Comparison of ENCODE assay signal across 8 mouse cellular contexts in genomic region chr14:25769626-25770306, GRCm38 (mm10). TPM values are rescaled to one million over a fixed set of nuclear protein-coding genes. Genes with fewer than 3 reads are reported as not detected.
DNase-seq lines count a peak whose midpoint lies in the region; ATAC-seq lines count a peak whose summit lies in the region.

No protein-coding gene starts in this region.

- no peaks in the 10 kb centered on the region for H3K9me3 ChIP-seq in lung, embryonic 16.5 days (ENCODE audit: control insufficient read depth, low read length)
- no peaks in the 10 kb centered on the region for H3K9me3 ChIP-seq in limb, embryonic 12.5 days

- H3K9ac ChIP-seq in lung, embryonic 16.5 days (ENCODE audit: low read length) = no peak overlapping the region
- no peak overlapping the region; the same call in 1 of the 2 replicates for H3K9ac ChIP-seq in limb, embryonic 12.5 days (replicated peaks)

- peak overlapping the region; percentile 63; the same call in 1 of the 2 replicates for H3K27ac ChIP-seq in lung, embryonic 16.5 days (ENCODE audit: low read length)
- H3K27ac ChIP-seq in limb, embryonic 12.5 days = peak overlapping the region; percentile 94

- peak overlapping the region; percentile 84 for H3K4me2 ChIP-seq in lung, embryonic 16.5 days (ENCODE audit: low read depth, low read length)
- H3K4me2 ChIP-seq in limb, embryonic 12.5 days = peak overlapping the region; percentile 92

- 26% methylated on average over 8 of the region's 8 CpGs for WGBS in lung, embryonic 16.5 days
- WGBS in limb, embryonic 12.5 days = 7% methylated on average over 7 of the region's 8 CpGs

- peak; percentile 18 for DNase-seq in CD4-positive, CD25-positive, alpha-beta regulatory T cell, adult 2 months (ENCODE audit: low read depth, low spot score)
- no peak for DNase-seq in lung, postnatal 10 days
- DNase-seq in retina, postnatal 7 days (ENCODE audit: low read depth, low spot score) = peak; percentile 36
- DNase-seq in left cerebral cortex, postnatal 10 days (ENCODE audit: extremely low spot score in 1 of 2, low spot score in 2 of 2) = no peak
- DNase-seq in ovary, postnatal 14 days (ENCODE audit: low spot score) = no peak

- no peaks in the 10 kb centered on the region for H3K27me3 ChIP-seq in lung, embryonic 16.5 days (ENCODE audit: control insufficient read depth, insufficient read depth, low read depth, low read length)
- H3K27me3 ChIP-seq in limb, embryonic 12.5 days = no peaks in the 10 kb centered on the region; the same call in 1 of the 2 replicates

- H3K36me3 ChIP-seq in lung, embryonic 16.5 days (ENCODE audit: control insufficient read depth, insufficient read depth, low read length) = no peaks in the 10 kb centered on the region
- H3K36me3 ChIP-seq in limb, embryonic 12.5 days = no peaks in the 10 kb centered on the region

- no peak overlapping the region for H3K4me3 ChIP-seq in lung, embryonic 16.5 days (ENCODE audit: low read length)
- H3K4me3 ChIP-seq in limb, embryonic 12.5 days (replicated peaks) = peak overlapping the region; percentile 79

- ATAC-seq in CD4-positive, CD25-positive, alpha-beta regulatory T cell, adult 4 months = no peak
- peak; percentile 3; the same call in 1 of the 2 replicates for ATAC-seq in lung, embryonic 16.5 days (ENCODE audit: low read depth)
- 0 out of 2 replicates have a peak, but pooled peaks have one; percentile 28 for ATAC-seq in limb, embryonic 12.5 days (ENCODE audit: insufficient number of reproducible peaks, insufficient read depth, low FRiP score, low TSS enrichment, low read depth)

- H3K4me1 ChIP-seq in lung, embryonic 16.5 days (replicated peaks; ENCODE audit: control insufficient read depth, insufficient read depth, low read length) = peaks cover 31% of the 10 kb centered on the region
- peaks cover 67% of the 10 kb centered on the region for H3K4me1 ChIP-seq in limb, embryonic 12.5 days (replicated peaks)

- intact Hi-C loops in left cerebral cortex, postnatal 10 days (cut with DNase I) = loop anchor here (10.0 kb wide), 1 partner anchor 55 kb away; no protein-coding TSS in a partner anchor

RNA-seq across cellular contexts. Expression of gene Zcchc24, which starts 0.9 kb away (rescaled TPM):
- polyA plus RNA-seq in CD4-positive, CD25-positive, alpha-beta regulatory T cell, adult 4 months (2017; shearing (Covaris generic)) = 1 to 10 TPM in 1 of 2 experiments, under 1 TPM in 1; 0.84 to 1.3 TPM
- 12.8 and 14.6 TPM in 2 replicates for polyA plus RNA-seq in lung, embryonic 16.5 days (2015; fragmentation: Nextera tagmentation; extraction: Ambion mirVana)
- 28.6 and 32.6 TPM in 2 replicates for polyA plus RNA-seq in limb, embryonic 12.5 days (2016; fragmentation: Nextera tagmentation; extraction: Ambion mirVana)
- total RNA-seq in left cerebral cortex, postnatal 10 days (2021) = 10 to 100 TPM; 34.9 to 41.8 TPM

Comparison
In these comparisons a context has a peak if more than half of its experiments do, and no peak if none do; other contexts are left out.
1. DNase-seq: peak in CD4-positive, CD25-positive, alpha-beta regulatory T cell, adult 2 months (single experiment) and retina, postnatal 7 days (single experiment); none in lung, postnatal 10 days (single experiment), left cerebral cortex, postnatal 10 days (0 of 2) and ovary, postnatal 14 days (single experiment).